Mouse (Mus musculus) frontal cortex, postnatal 25 days (tissue): ENCODE measurements around the gene Mllt11.

Experiments used
- DNase-seq, 2 experiments: peaks; one replicate each; pipeline ENCODE4 v3.0.0; 2022; ENCODE audit warnings: low spot score in 2 of 2

Mllt11 gene

DNA sequence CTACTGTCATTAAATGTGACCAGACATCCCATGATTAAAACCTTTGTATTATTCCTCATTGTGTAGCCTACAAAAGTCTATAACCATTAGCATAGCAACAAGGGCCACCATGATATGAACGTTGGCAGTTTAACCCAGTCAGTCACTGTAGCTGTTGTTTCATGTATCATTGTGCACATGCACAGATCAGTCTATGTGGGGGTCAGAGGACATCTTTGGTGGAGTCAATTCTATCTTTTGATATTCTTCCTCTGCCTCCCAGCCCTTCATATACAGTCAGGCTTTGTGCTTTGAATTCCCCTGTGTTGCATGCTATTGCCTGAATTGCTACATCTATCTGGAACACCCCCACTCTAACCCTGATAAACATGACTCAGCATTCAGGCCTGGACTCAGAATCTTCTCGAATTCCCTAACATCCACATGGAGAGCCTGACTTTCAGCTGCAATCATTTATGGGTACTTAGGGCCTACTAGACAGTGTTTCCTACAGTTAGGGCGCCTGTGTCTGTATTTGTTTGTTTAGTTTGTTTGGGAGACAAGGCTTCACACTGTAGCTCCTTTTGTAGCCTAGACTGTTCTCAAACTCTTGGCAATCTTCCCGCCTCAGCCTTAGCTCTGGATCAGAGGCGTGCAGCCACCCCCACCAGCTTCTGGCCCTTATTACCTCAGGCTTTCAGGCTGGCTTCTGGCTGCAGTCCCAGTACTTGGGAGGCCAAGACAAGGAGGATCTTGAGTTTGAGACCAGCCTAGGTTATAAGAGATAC, 14.7 kb upstream of the Mllt11 start:
- DNase-seq = peak in 1 of 2 experiments; percentile 43

DNA sequence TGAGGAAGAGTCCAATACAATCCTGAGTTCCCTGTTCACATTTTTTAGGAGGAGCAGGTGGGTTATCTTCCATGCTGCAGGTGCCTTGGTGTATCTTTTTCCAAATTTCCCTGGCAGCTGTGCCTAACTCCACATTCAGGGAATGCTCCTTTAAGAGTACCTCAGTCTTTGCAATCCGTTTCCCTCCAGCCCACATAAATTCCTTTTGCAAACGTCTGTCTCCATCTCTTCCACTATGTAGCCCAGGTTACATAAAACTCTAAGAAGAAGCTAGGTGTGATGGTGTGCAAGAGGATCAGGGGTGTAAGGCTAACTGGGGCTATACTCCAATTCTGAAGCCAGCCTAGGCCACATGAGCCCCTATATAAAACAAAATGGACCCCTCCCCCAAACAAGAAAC, 11.1 kb upstream of the Mllt11 start:
- DNase-seq = no peak

DNA sequence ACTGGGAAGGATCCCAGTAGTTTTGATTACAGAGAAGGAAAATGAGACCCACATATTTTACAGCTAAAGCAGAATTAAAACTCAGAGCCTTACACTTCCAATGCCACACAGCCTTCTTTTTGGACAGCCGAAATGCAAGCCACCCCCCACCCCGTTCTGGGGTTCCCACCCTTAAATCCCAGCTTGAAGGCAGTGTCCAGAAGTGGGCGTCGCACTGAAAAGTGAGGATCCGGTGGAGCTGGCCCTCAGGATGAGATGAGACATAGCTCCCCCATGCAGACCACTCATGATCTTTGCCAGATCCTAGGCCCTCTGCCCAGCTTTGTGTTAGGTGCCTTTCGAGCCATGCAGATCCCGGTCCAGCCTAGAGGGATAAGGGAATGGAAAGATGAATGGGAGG, 9.5 kb upstream of the Mllt11 start, which contains the start of gene Gm128:
Gene Gm128, minus strand, starts transcription at position 101 of the 400 bp plus-strand sequence.
- no peak for DNase-seq

DNA sequence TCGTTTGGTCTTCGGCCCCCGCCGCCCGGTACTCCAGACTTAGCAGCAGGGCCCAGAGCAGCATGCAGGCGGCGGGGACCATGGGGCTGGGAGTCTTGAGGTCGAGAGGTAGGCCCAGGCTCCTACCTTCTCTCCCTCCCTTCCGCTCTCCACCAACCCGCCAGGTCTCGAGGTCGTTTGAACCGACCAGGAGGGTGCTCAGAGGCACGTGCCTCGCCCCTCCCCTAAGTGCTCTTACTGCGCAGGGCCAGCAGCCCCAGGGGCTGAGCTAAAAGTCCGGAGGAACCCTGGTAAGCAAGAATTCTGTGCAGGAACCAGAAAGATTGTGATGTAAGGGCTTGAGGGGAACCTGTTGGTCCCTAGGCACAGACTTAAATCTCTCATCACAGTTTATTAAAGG, 8.9 kb upstream of the Mllt11 start:
- DNase-seq = no peak

DNA sequence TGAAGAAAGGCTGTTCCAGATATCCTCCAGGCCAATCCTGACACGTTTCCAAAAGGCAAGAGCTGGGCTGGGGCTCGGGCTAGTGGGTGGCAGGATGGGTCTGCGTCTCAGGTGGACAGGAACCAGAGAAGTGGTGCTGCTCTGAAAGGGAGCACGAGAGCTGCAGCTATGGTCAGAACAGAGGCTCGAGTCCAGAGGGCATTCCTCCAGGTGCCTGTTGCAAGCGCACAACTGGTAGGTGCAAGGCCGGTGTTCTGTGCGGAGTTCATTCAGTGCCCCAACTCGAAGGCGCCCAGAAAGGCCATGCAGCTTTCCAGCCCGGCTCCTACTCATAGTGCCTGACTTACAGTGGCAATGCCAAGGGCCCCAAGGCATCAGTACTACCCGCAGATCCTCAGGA, 8.0 kb upstream of the Mllt11 start:
- no peak for DNase-seq

DNA sequence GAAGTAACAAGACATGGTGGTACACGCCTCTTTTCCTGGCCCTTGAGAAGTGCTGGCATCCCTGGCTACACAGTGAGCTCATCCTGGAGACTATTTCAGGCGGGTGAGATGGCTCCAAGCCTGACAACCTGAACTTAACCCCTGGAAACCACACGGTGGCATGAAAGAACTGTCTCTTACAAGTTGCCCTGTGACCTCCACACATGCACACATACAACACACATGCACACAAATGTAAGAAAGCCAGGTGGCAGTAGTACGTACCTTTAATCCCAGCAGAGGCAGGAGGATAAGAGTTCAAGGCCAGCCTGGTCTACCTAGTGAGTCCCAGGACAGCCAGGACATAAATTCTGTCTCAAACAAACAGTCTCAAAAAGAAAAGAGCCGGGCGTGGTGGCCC, 7.1 kb upstream of the Mllt11 start:
- no peak for DNase-seq

DNA sequence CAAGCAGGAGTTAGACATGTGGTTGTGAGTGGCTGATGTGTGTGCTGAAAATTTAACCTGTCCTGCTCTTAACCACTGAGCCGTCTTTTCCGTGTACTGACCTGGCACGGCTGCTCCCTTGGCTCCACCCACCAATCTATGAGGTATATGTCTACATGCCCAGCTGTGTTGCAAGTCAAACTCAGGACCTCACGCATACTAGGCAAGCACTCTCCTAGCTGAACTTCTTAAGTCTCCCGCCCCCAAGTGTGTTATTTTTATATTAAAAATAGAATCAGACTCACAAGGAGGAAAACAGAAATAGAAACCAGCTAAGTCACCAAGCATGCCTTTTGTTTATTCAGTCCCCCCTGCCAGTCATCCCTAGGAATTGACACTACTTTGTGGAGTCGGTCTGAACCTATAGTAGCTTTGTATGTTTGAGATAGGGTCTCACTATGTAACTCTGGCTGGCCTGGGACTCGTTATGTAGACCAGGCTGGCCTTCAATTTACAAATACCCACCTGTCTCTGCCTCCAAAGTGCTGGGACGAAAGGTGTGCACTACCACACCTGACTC, 5.6 kb upstream of the Mllt11 start:
- no peak for DNase-seq

DNA sequence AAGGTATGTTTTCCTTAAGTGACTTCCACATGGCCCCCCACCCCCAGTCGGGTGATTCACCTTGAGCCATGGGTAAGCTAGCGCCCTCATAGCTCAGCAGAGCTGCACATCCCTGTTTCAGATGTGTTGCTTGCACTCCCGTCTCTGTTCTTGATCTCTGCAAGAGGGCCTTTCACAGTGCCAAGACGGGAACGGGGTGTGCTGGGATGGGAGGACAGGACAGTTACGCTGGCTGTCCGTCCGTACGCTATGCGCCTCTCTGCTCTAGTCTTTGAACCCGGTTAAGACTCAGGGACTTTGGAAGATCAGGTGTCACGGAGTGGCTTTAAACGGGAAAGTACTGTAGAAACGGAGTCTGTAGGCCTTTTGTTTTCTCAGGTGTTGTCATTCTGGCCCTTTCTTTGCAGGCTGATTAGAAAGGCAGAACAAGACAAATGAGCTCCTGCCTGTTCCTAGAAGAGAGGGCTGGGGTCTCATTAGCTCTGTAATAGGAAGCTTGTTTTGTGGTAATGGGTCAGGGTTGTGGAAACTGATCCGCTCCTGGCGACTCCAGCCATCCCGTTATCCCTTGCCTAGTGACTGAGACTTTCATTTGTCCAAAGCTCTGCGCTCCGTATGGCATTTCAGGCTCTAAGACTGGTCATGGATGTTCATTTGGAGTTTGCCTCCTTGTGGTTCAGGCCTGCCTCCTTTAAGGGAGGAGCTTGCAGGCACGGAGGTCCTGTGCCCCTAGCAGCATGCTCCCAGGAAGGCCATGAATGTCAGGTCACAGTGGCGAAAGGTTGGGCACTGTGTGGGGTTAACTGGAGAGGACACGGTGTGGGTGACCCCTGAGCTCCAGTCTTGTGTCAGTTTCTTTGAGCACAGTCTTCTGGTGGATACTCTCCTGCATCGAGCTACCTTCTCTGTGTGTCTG, 3.7 kb upstream of the Mllt11 start:
- DNase-seq = no peak

DNA sequence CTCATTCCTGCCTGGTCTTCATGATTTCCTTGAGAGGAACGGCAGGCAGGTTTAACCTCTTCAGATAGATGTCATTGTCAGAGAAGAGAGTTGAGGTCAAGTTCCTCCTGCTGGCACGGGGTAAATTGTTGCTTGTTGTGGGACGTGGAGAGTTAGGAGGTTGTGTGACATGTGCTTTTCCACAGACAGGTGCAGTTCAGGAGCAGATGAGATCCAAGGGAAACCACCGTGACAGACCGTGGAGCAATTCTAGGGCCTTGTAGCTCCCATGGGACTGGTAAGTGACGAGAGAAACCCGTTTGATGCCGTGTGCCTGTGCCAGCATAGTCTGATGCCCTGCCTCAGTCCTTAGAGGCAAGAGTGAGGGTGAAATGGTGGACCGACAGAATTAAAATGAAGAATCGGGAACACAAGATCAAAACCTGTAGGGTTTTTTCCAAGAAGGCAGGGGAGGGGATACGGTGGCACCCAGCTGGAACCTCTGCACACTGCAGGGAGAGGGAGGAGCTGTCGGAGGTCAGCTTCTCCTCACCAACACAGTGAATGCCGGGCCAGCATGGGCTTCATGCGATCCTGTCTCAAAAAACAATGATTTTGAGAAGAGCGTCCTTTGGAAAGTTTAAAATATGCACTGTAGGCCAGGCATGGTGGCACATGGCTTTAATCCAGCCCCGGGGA, 1.5 kb upstream of the Mllt11 start:
- DNase-seq = no peak

DNA sequence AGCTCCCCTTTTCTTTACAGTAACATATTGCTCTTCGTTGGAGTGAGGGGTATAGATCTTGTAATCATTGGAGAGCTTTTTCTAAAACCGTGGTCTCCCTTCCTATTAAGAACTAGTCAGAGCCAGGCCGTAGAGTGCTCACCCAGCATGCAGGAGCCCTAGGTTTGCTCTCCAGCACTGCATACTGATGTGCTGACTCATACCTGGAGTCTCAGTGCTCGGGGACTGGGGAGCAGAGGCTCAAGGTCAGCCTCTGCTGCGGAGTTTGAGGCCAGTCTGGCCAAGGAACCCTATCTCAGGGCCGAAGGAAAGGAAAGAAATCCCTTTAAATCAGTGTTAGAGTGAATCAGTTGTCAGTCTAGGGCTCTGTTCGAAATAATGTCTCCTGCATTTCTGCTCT, 800 bp upstream of the Mllt11 start:
- DNase-seq = no peak

DNA sequence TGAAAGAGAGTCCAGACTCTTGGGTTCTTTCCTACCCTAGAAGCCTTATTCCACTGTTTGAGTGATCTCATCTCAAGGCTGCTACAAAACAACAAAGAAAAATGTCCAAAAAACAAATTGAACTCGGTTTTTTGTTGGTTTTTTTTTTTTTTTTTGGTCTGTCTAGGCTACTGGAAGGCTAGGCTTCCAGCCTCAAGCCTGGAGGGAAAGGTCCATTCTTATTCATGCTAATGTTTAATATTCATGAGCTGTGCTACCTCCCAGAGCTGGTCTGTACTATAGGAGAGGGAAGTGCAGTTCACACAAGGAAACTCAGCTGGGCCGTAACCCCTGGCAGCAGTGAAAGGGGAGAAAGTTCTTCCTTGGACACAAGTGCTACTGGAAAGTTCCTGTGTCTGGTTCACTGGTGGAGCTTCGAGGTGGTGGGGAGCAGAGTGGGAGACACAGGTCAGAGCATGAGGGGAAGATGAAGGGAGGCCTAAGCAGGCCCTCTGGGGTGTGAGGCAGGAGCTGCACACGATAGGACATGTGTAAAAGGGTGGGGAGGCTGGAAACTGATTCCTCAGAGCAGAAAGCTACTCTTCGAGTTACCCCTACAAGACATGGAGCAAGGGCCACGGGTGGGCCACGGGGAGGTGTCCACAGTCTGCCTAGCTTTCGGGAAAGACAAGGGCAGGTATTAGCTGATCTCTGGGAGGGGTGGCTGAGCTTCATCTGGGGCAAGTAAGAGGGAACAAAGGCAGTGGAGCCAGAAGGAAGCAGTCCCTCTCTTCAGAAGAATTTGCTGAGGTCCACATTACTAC, 1.3 kb downstream of the Mllt11 start:
- no peak for DNase-seq

DNA sequence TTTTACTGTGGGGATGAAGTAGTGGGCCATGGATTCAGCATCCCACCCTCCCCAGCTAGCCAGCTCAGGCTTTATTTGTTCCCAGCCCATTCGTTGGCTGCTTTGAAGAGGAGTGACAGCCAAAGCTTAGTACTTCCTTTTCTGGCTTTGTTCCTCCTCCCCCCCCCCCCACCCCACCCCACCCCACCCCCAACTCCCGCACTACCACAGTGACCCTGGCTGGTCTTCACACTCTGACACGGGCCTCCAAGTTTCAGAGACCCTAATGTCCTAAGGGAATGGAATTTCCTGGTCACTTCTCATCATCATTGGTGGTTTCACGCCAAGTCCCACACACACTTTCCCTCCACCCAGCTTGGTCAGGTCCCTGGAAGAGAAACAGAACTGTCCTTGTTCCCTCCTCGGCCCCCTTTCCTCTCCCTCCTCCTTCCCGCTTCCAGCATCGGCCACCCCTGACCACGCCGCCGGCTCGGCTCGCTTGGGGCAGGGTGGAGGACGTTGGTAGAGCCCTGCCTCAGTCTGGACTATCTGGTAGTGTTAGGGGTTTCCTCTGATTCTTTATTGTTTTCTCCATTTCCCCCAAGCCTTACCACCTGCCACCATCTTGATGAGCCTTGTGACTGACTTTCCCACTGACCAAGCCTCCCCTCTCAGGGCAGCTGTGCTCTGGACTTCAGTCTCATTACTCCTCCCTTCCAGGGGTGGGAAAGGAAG, 2.0 kb downstream of the Mllt11 start:
- no peak for DNase-seq

DNA sequence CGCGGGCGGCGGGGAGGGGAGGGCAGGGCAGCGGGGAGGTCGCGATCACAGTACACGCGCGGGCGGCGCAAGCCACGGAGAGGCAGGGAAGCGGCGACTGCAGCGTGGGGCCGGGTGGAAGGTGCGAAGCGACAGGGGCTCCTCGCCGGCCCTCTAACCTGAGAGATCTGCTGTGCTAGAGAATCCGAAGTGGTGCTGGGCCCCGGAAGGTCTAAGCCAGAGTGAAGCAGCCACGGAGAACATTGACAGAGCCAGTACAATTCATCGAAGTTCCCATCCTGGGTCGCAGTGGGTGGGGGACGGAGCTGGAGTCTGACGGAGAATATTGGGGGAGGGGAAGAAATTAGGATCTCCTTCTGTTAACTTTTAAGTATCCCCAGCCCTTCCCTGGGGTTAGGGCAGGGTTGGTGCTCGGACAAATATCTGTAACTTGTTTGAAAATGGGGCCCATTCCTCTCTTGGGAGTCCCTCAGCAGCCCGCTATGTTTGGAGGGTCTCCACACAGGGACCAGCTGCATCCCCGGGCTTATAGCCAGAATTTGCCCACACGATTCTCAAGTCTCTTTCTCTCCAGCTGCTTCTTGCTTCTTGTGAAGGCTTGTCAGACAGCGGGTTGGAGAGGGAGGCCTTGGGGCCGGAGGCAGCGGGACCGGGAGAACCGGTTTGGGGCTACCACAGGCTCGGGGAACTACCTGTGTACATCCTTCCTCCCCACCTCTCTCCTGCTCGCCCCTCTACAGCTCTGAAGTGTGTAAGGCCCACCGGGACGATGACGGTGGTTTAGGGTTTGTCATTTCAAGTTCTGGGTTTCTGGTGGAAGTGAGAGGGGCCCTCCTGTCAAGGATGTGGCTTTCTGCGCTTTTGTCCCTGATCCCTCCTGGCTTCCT, 2.8 kb downstream of the Mllt11 start:
- DNase-seq = peak in 1 of 2 experiments; percentile 47

DNA sequence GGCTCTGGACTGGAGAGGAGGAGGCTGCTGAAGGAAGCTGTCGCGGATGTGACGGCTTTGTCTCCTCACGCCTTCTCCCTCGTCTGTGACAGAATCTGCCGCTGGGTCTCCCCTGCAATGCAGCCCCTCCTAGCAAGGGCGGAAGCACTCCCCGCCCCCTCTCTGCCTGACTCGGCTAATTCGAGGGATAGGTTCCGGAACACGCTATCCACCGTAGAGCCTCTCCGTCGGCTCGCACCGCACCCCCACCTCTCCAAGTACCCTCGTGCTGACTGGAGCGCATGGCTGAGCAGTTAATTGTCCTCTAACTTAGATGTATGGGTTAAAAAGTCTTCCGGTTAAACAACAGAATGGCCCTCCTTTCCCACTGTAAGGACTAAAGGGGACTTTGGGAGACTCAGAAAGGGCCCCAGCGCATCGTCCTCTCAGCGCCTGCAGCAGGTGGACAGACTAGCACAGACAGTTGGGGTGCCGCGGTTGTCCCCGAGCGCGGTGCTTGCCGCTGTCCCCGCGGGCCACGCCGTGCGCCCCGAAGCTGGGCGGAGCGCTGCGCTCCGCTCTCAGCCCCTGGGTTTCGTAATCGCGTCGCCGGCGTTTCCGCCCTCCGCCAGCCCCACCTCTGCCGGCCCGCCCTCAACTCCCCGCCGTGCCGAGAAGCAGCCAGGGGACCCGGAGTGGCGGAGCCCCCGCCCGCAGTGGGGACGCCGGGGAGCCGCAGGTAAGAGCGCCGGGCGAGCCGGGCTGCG, 3.6 kb downstream of the Mllt11 start, which contains the start of gene Cdc42se1:
Gene Cdc42se1, plus strand, starts transcription at position 585 of the 746 bp plus-strand sequence.
- DNase-seq = peak; percentile 70 to 82

DNA sequence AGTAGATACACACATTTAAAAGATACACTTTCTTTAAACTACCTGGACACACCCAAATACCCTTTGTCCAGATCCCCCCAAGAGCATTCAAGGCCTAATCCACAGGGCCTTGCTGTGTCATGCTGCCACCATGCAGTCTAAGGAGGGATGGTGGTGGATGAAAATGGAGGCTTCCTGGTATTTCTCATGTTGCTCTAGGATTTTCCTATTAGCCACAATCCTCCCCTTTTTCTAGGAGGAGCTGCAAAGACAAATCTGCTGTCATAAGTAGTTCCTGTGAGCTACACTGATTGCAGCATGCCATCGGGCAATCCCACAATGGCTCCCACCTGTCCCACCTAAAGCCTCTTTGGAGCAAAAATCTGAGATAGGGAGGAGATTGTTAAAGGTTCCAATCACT, 4.8 kb downstream of the Mllt11 start:
- no peak for DNase-seq

DNA sequence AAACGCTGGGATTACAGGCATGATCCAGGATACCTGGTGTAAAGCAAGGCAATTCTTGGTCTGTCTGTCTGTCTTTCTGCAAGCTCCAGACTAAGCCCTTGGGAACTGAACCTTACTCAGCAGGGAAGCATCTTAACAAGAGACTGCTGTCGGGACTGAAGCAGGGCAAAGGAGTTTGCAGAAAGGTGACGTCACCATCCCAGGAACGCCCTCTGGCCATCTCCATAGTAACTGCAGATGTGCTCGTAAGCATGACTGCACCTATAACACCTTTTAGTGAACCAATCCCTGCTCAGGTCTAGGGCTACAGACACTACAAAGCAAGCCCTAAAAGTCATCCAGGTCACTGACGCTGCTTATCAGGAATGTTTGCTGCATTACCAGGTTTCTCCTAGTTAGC, 7.7 kb downstream of the Mllt11 start:
- DNase-seq = no peak

DNA sequence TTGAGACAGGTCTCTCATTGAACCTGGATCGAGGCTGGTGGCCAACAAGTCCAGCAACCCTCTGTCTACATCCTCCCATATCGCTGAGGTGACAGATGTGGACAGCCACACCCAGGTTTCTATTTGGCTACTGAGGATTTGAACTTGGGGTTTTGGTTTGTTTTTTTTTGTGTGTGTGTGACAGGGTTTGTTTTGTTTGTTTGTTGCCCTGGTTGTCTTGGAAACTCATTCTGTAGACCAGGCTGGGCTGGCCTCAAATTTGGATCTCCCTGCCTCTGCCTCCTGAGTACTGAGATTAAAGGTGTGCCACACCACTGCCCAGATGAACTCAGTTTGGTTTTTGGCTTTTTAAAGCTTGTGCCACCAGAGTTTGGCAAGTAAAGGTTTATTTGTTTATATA, 8.9 kb downstream of the Mllt11 start:
- DNase-seq = no peak

DNA sequence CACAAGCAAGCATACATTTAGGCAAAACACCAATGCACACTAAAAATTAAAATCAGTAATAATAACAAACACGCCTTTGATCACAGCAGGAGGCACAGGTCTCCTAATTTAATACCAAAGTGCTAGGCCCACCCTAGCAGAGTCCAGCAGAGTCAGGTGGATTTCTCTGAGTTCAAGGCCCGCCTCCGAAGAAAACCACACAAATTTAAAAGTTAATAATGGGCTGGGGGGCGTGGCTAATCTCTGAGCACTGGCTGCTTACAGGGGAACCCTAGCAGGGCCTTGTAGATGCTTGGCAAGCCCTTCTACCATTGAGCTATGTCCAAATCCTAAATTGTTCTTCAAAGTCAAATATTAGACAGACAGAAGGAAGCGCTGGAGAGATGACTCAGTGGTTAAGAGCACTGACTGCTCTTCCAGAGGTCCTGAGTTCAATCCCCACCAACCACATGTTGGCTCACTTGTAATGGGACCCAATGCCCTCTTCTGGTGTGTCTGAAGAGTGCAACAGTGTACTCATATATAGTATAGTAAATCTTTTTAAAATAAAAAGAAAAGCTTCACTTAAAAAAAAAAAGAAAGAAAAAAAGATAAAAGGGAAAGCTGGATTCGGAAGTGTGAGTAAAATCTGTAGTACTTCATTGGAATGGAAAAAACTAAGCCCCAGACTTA, 13.4 kb downstream of the Mllt11 start:
- DNase-seq = no peak
